Mouse (Mus musculus): ENCODE measurements around the gene BC052040.

Gene BC052040

DNA sequence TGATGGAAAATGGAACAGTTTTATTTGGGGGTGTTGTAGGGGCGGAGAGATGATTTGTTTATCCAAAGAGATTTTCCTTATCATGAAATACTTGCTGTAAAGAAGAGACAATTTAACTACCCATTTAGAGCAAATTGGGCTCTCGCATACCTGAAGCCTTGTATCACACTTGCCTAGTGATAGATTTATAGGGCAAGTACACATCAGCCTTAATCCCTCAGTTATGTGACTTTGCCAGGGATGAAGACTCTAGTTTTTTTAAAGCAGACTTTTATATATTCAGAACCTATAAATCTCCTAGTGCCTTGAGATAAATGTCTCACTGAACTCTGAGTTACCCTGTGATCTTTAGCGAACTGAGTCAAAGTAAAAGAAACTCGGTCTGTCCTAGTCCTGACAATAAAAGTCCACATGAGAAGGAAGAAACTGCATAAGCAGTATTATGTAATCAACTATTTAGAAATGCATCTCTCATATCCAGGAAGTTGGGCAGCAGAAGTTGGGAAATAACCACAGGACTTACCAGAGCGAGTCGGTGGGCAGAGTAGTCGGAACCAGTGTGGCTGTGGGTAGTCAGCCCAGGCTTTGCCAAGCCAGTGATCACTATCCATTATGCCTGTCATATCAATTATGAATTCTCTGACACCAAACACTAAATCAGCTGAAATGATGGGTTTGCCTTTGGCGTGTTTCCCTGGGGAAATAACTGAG, 183.2 kb downstream of the BC052040 start:
- no peak for DNase-seq (ENCODE audit: low read depth, low spot score)

DNA sequence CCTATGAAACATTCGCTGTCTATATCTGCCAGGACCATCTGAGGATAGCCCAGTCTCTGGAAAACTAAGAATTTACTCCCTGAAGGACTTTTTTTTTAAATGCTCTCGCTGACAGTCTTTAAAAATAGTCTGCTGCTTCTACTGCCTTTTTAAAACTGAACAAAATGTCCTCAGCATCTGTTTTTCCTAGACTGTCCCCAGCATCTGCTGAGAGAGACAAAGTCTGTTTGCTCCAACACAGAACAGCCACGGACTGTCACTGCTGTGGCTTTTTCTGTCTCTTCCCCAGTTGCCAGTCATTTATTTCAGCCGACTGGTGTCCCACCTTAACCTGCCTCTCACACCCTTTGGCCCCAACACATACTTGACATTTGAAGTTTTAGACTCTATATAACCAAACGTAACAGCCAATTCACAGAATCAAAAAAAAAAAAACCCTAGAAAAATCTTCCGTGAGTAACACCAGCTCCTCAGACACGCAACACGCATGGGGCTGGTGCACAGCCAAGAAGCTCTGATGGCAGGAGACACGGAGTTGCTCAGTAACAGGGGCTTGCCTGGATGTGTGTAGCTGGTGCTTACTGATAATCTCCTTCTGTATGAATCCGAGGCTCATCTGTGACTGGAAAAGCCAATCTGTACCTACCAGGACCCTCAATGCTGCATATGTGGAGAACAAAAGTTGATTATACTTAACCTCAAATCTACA, 188.2 kb downstream of the BC052040 start:
- DNase-seq (ENCODE audit: low read depth, low spot score): no peak

- DNase-seq (ENCODE audit: low read depth, low spot score): no peak
These were observed 191.2 kb downstream of the BC052040 start for GRCm38 (mm10) chr2:115772709-115773108.

- no peak for DNase-seq (ENCODE audit: low read depth, low spot score)
These were observed 192.8 kb downstream of the BC052040 start for GRCm38 (mm10) chr2:115774153-115774908.

GRCm38 (mm10) chr2:115775488-115776217, 194.1 kb downstream of the BC052040 start:
- DNase-seq (ENCODE audit: low read depth, low spot score): no peak

GRCm38 (mm10) chr2:115776924-115777860, 195.7 kb downstream of the BC052040 start:
- DNase-seq (ENCODE audit: low read depth, low spot score): no peak

DNA sequence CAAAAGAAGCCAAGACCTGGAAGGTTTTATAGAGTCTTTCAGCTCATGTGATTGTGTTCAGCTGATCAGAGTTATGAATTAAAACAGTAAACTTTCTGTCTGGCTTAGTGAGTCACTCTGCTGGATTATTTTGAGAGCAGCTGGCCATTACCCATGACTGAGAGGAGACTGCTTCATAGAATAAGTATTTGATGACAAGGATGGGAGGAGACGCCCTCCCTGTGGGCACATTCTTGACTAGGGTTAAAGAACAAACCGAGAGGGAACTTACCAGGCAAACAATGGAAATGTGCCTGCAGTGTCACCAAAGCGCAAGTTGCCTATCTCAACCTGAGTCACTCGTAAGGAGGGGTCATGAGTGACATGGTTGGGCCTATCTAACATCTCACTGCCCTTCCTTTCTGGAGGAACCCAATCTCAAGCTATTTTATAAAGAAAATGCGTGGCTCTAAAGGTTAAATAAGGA, 199.1 kb downstream of the BC052040 start:
- no peak for DNase-seq (ENCODE audit: low read depth, low spot score)

- no peak for DNase-seq (ENCODE audit: low read depth, low spot score)
These were observed 204.2 kb downstream of the BC052040 start for GRCm38 (mm10) chr2:115785687-115786086.

- no peak for DNase-seq (ENCODE audit: low read depth, low spot score)
These were observed 217.3 kb downstream of the BC052040 start for GRCm38 (mm10) chr2:115798839-115799238.

- no peak for DNase-seq (ENCODE audit: low read depth, low spot score)
These were observed 226.9 kb downstream of the BC052040 start for GRCm38 (mm10) chr2:115808376-115808775.

DNA sequence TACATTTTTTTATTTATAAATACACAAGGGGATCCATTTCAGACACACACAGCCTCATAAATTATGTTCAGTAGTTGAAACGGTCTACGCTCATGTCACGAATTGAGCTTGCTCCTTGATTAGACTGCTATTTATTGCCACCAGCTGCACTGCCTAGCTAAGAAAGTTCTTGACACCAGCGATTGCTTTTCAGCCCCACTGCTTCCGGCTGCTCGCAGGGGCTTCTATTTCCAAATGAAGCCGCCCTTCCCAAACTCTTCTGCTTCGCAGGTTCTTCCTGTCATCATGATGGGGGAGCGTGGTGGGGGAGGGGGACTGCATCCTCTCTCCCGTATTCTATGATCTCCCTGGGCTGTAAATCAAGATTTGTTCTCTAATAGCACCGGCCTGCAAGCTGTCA, 231.8 kb downstream of the BC052040 start:
- no peak for DNase-seq (ENCODE audit: low read depth, low spot score)

- no peak for DNase-seq (ENCODE audit: low read depth, low spot score)
These were observed 232.2 kb downstream of the BC052040 start for GRCm38 (mm10) chr2:115813721-115814120.

GRCm38 (mm10) chr2:115817959-115818358, 236.4 kb downstream of the BC052040 start:
- DNase-seq (ENCODE audit: low read depth, low spot score): no peak

DNA sequence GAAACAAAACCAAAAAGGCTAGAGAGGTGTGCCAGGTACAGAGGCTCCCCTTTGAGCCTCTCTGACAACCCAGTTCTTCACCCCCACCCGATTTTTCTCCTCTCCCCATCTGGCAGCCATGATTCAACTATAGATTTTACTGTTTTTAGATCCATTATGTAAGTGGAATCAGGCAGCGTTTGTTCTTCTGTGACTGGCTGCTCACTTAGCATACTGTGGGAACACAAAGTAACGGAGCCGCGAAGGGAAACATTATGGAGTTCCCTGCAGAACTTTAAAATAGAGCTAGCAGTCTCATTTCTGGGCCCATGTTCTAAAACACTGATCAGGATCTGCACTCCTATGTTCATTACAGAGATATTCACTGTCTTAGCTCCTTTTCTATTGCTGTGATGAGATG, 240.8 kb downstream of the BC052040 start:
- no peak for DNase-seq (ENCODE audit: low read depth, low spot score)

Data from c-Kit-negative CD71-positive TER-119-positive erythroid progenitor cells, embryonic 14.5 days (primary cell).